Mouse (Mus musculus): ENCODE results near the gene Wdr66.
A peak's percentile ranks its signal among the peaks of the same experiment; 100 is the strongest.
"Not testable (repeated sequence)": the region's sequence is repeated elsewhere in the genome, so short reads cannot be mapped to it uniquely, and the experiment has no call there.

Gene Wdr66

DNA sequence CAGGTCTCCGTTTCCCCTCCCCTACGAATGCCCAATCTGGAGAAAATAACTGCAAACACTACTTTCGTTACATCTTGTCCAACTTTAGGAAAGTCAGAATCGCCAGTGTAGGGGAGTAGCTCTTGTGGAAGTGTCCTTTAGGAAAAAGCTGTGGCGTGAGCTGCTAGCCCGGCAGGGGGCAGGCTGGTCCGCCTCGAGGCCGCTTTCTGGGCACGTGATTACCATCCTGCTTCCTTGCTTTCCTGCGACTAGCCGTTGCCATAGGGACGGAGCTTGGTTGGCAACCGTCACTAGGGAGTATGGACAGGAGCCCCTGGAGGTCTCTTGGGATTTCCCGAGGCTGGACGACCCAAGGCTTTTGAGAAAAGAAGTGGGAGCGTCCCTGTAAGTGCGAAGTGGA lies at the start of gene Wdr66:
Gene Wdr66, plus strand, starts transcription at position 269 of the 400 bp plus-strand sequence.
- DNase-seq (ENCODE audit: inconsistent ontology term), result peak; percentile 89

DNA sequence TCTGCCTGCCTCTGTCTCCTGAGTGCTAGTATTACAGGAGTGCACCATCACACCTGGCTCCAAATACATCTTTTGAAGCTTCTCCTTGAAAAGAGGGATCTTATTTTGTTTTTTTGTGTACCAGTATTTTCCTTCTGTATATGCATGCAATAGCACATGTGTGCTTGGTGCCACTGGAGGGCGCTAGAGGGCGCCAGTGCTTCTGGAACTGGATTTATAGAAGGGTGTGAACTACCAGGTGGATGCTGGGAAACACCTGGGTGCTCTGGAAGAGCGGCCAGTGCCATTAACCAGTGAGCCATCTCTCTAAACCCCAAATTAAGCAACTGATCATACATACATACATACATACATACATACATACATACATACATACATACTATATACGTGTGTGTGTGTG lies 49.1 kb upstream of the Wdr66 start:
- not testable (repeated sequence) for DNase-seq (ENCODE audit: inconsistent ontology term)

DNA sequence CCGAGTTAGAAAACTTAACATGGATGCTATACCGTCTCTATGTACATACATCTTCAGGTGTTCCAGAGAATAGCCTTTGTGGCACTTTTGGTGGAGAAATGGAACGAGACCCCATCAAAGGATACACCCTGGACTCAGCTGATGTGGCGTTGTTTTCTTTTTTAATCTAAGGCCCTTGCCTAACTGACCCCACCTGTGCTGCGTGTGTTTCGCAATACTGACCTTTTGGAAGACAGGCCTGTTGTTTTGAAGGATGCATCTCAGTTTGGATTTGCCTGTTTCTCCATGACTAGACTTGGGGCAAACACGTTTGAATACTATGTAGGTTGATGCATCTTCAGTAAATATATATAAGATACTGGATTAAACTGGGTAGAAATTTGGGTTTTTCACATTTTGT lies 48.3 kb upstream of the Wdr66 start:
- DNase-seq (ENCODE audit: inconsistent ontology term), result not testable (repeated sequence)

DNA sequence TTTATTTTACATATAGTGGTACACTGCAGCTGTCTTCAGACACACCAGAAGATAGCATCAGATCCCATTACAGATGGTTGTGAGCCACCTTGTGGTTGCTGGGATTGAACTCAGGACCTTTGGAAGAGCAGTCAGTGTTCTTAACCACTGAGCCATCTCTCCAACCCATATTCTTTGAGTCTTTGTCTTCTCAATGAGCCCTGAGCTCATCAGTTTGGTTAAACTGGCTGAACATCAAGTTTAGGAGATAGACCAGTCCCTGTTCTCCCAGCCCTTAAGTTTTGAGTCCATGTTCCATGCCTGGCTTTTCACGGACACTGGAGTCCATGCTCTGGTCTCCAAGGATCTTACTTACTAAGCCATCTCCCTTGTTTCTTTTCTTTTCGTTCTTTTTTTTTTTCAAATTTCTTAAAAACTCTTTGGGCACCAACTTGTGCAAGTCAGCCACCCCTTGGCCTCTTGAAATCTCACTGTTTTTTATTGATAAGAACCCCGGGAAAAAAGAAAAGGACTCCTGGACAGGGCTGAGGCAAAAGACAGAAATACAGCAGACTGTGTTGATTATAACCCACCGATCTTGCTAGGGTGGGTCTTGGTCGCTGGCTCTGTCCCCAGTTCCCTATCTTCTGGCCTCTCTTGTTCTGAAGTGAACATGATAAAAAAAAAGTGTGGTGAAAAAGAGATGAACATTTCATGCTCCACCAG lies 29.4 kb upstream of the Wdr66 start:
- not testable (repeated sequence) for DNase-seq (ENCODE audit: inconsistent ontology term)

DNA sequence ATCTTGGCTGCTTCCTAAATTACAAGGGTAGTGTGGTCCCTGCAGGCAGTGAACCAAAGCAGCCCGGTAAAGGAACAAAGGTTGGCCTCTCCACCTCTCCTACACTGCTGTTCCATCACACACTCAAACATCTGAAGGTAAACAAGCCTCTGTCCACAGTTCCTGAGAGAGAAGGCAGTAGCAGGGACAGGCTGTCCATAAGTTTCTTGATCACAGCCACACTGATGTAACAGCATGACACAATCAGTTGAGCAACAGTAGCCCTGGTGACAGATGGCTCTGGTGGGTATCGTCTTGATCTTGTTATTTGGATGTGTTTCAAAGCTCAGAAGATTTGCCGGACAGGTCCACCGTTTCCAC lies 28.9 kb upstream of the Wdr66 start:
- no peak for DNase-seq (ENCODE audit: inconsistent ontology term)

DNA sequence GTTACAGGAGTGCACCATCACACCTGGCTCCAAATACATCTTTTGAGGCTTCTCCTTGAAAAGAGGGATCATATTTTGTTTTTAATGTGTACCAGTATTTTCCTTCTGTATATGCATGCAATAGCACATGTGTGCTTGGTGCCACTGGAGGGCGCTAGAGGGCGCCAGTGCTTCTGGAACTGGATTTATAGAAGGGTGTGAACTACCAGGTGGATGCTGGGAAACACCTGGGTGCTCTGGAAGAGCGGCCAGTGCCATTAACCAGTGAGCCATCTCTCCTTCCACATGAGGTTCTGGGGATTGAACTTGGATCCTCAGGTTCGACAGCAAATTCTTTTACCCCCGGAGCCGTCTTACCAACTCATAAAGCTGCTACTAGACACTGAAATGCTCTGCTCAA lies 28.0 kb upstream of the Wdr66 start:
- not testable (repeated sequence) for DNase-seq (ENCODE audit: inconsistent ontology term)

DNA sequence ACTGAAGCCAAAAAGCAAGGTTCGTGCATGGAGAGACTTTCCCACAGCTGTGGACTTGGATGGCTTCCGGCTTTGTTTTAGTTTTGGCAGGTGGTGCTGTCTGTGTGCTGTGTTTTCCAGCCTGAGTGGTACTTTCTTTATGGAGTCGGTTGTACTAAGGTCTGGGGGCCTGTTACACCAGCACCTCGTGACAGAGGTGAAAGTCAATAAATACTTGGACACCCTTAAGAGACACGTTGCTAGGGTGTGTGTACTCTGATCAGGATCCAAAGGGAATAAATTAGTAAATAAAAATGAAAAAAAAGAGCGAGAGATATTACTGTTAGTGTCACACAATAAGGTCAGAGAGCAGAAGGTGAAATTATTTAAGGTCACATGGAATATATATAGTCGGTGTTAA lies 25.1 kb upstream of the Wdr66 start:
- DNase-seq (ENCODE audit: inconsistent ontology term), result no peak

DNA sequence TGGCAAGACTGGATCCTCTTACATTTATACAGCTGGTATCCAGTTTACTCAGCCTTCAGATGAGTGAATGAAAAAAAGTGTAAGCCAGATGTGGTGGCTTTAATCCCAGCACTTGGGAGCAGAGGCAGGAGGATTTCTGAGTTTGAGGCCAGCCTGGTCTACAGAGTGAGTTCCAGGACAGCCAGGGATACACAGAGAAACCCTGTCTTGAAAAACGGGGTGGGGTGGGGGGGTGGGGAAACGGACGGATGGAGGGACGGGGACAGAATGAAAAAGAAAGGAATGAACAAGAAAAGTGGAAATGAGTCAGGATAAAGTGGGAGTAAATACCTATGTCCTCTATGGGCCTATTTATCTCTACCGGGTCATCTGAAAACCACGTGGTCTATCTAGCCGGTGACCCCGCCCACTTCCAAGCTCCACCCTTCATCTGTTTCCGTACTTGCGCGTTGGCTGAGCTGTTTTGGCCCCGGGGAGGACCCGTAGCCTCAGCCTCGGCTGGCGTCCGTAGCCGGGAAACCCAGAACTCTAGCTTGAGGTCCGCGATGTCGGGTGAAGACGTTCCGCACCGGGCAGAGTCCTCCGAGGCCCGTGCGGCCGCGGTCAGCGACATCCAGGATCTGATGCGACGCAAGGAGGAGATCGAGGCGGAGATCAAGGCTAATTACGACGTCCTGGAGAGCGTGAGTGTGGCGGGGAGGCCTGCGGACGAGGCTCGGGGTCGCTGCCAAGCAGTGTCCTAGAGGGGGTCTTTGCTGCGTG lies 24.0 kb upstream of the Wdr66 start:
- peak; percentile 97 for DNase-seq (ENCODE audit: inconsistent ontology term)

DNA sequence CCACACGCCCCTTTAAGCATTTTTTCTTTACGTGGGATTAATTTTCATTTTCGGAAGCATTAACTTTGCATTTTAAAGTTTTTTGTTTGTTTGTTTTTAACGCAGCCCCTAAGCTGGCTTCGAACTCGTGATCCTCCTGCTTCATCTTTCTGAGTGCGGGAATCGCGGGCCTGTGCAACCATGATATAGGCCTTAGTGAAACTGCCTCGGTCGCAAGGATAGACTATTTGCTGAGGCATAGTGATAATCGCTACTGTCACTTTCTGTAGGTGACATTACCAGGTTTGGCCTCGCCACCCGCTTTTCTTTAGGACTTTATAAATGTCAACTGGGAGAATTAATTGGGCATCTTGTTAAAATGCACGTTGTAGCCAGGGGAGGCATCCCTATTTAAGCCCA lies 23.4 kb upstream of the Wdr66 start:
- DNase-seq (ENCODE audit: inconsistent ontology term), result peak; percentile 3

DNA sequence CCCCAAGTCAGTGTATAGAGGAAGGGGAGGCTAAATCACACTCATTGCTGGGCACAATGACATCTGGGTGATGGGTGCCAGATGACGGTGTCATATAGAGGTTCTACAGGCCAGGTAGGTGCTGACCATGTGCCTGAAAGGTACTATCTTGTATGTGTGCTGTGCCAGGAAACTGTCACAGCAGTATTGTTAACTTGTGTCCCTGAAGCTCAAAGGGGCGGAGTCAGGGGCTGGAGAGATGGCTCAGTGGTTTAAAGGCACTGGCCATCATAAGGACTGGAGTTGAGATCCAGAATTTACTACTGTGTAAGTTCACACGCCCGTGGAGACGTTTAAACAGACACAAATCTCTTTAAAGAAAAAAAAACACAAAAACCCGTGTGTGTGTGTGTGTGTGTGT lies 22.6 kb upstream of the Wdr66 start:
- DNase-seq (ENCODE audit: inconsistent ontology term), result no peak

DNA sequence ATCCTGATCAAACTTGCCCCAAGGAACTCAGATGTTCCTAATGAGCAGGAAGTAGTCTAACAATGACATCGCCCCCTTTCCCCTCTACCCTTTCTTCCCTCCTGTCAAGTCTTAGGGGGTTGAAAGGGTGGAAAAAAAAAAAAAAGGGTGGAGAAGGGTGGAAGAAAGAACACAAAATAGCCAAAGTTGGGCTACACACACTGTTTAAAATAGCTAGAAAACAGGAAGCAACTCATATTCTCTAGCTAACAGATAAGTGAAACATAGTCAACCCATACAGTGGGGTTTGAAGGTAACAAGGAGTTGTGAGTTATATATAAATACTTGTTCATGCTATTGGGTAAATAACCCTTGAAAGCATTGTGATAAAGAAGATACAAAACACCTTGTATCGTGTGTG lies 19.7 kb upstream of the Wdr66 start:
- DNase-seq (ENCODE audit: inconsistent ontology term), result no peak

DNA sequence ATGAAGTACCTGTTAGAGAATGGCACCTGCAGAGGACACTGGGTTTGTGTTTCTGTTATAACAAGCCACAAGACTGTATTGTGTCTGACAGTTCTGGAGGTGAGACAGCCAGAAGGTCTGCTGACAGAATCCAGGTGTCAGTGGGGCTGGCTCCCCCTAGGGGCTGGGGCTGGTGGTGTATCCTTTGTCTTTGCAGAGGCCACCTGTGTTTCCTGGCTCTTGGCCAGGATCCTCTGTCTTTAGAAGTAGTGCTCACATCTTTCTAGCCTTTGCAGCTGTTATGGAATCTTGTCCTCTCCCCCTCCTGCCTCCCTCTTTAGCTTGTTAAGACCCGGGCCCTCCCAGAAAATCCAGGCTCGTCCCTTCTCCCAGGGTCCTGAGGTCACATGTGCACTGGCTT lies 16.2 kb upstream of the Wdr66 start:
- DNase-seq (ENCODE audit: inconsistent ontology term), result peak; percentile 57

DNA sequence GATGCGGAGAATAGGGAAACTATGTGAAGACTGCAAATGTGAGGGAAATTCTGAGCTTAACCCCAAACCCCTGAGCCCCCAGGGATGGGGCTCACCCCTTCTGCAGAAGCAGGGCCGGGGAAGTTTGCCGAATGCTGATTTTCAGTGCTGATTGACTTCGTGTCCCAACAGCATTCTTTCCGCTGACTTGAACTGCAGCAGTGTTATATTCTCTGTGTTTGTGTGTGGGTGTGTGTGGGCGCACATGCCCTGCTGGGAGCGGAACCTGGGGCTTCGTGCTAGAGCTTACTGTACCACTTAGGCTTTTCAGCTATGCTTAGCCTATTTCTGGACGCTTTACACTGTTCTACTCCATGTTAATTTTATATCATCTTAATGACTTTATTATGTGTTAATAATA lies 15.5 kb upstream of the Wdr66 start:
- no peak for DNase-seq (ENCODE audit: inconsistent ontology term)

DNA sequence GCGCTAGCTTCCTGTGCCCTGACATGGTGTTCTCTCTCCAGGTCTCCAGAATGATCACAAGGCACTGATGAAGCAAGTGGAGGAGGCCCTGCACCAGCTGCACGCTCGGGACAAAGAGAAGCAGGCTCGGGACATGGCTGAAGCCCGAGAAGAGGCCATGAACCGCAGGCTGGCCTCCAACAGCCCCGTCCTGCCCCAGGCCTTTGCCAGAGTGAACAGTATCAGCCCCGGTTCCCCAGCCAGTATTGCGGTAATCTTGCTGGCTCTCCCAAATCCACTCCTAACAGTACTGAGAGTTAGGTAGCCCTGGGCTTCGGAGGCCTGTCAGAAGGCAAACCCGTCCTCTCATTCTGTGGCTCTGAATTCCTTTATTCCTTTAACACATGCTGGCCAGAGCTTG lies 12.4 kb upstream of the Wdr66 start:
- DNase-seq (ENCODE audit: inconsistent ontology term), result no peak

DNA sequence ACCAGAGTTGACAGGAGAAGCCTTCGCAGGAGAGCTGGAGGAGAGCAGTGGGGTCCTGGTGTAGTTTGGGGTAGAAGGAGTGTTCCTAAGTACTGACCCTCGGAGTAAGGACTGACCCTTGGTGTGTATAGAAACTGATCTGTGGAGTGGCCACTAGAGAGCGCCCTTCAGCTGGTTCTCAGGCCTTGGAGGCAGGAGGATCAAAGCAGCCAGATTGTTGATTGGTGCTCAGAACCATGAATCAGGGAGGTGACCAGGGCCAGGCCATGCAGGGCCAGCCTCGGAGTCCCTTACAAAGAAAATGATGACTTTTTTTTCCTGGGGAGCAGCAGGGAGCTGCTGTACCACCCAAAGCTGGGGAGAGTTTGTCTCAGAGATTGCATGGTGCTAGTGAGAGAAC lies 6.4 kb upstream of the Wdr66 start:
- peak; percentile 40 for DNase-seq (ENCODE audit: inconsistent ontology term)

DNA sequence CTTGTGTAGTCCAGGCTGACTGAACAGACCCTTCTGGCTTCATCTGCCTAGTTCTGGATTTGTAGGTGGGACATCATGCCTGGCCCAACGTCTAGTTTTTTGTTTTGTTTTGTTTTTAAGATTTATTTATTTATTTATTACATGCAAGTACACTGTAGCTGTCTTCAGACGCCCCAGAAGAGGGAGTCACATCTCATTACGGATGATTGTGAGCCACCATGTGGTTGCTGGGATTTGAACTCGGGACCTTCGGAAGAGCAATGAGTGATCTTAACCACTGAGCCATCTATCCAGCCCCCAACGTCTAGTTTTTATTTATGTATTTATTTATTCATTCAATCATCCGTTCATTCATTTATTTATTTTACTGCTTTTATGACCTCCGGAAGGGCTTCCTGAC lies 512 bp upstream of the Wdr66 start:
- no peak for DNase-seq (ENCODE audit: inconsistent ontology term)

DNA sequence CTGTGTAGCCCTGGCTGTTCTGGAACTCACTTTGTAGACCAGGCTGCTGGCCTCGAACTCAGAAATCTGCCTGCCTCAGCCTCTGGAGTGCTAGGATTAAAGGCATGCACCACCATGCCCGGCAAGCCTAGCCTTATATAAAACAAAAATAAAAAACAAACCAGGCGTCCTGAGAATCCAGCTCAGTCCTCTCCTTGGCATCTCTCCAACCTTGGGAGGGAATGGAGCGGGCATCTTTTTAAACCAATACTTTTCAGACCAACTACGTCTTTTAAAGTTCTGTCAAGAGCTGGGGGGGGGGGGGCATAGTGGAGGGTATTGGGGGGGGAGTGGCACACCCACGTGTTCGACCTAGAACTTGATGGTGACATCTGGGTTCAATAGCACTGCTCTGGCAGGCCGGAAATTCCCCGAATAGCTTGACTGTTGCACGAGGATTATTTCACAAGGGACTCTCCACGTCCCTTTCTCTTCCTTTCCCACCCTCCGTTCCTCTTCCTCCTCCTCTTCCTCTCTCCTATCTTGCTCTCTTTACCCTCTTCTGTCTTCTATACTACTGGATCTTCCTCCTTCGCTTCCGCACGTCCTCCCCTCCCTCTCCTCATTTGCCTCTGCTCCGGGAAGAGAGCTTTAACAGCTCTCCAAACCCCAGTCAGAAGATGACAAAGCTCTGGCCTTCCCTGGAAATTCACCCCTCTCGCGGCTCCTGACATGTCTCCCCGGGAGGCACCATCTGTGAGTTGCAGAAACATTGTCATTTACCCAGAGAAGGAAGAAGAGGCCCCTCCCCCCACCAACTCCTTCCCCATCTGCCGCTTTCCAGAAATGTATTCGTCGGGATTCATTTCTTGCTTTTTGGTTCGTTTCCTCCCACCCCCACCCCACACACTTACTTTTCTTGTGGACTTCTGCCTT lies 5.2 kb downstream of the Wdr66 start:
- DNase-seq (ENCODE audit: inconsistent ontology term), result peak; percentile 26

DNA sequence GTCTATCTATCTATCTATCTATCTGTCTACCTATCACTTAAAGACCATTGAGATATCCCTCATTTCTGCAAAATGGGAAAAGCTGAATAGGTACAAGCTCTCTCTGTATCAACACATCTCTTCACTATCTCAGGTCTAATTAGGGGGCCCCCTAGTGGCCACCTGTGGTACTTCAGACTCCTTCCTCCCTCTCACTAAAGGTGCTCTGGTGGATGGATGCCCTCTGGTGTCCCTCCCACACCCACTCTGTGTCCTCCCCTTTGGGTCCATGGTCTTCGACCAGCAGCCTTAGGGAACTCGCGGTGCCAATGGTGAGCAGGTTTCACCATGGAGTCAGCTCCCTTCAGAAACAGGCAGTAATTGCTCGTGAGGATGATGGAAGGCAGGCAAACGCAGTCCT lies 7.1 kb downstream of the Wdr66 start:
- peak; percentile 22 for DNase-seq (ENCODE audit: inconsistent ontology term)

DNA sequence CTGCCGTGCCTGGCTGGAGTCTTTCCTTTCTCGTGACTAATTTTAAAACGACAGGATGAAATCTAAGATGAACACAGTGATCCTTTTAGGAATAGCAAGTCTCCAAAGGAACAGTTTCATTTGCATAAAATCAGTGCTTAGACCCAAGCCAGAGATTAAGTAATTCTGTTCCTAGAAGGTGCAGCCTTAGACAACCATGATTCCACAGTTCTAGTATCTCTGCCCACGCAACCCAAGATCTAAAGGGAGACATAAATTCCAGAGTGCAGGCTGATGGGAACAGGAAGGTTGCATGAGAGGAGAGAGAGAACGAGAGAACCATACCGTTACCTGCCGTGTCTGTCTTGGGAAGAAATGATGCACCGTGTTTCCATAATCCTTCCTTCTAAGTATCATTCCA lies 8.8 kb downstream of the Wdr66 start:
- no peak for DNase-seq (ENCODE audit: inconsistent ontology term)

DNA sequence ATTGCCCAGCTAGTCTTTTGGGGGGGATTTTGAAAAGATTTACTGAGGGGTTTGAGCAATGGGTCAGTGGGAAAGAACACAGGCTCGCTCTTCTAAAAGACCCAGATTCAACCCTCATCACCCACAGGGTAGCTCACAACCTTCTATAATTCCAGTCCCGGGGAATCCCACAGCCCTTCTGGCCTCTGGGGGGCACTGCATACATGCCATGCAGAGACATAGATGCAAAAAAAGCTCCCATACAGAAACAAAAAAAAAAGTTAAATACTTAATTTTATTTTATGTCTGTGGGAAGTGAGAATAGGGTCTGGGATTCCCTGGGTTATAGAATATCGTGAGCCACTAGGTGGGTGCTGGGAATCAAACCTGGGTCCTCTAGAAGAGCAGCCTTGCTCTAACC lies 15.0 kb downstream of the Wdr66 start:
- DNase-seq (ENCODE audit: inconsistent ontology term), result no peak

DNA sequence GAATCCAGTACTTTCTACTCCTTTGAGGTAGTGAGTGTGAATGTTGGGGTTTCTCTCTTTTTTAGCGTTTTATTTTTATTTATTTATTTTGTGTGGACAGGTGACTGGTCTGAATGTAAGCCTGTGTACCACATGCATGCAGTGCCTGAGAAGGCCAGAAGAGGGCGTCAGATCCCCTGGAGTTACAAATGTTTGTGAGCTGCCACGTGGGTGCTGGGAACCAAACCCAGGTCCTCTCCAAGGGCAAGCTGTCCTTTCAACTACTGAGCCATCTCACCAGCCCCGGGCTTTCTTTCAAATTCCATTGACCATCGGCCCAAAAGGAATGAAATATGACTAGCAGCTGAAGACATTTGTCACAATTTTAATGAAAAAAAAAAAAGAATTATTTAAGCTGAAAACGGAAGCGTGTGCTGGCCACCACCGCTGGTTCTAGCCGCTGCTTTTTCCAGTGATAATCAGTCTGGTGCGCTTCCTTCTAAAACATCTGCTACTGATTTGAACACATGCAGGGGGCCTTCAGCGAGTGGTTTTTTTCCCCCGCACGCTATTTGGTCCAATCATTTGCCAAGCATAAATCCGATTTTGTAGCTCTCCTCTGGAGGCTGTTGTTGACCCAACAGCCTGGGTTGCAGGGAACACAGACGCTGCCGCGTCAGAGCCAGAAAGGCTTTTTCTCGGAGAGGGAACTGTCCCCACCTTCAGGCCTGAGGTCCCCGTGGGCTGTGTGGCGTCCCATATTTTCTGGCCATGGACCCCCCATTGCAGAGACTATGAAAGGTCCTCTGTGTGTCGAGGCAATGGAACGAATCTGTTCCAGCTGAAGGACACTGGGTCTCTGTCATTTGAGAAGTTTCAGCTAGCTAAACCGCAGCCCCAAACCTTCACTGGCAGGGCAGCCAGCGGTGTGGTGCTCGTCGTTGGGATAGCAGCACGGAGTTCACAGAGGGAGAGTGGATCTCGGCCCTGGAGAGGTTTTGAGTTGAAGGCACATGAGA lies 16.9 kb downstream of the Wdr66 start:
- DNase-seq (ENCODE audit: inconsistent ontology term), result no peak
